Mouse (Mus musculus): ENCODE results near the gene Oxa1l. TPM values are rescaled to one million over a fixed set of nuclear protein-coding genes. Genes with fewer than 3 reads are reported as not detected.

The Oxa1l gene
- total and polyA plus RNA-seq, 3 experiments: 43.3 to 143 TPM; not detected in 1

DNA sequence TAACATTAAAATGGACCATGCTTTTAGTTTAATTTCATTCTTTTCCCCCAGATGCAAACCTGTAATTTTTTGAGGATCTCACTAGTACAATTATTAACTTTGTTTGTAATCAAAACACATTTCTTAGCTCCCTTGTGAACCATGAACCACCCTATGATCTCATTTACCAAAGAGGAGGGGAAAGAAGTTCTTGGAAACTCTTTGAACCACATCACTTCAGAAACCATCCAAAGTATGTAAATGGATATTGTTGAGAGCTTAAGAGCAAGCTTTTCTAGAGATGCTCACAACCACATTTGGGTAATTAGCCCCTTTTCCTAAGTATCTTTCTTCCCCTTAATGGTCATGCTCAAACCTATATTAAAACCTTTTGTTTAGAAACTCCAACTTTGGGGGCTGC, 33.7 kb downstream of the Oxa1l start:
- DNase-seq (ENCODE audit: low read depth, low spot score): no peak
- Histone ChIP-seq H3K27ac (ENCODE audit: control insufficient read depth, low read depth, low read length) (no peak overlapping the region), H3K9ac (ENCODE audit: control insufficient read depth, low read depth, low read length, poor library complexity, severe bottlenecking) (no peak overlapping the region), H3K79me2 (ENCODE audit: control insufficient read depth, insufficient read depth, low read length, poor library complexity) (0 out of 2 replicates have a peak, but pooled peaks cover 2% of the 10 kb centered on the region), H3K9me3 (replicated peaks; ENCODE audit: insufficient read depth, low read length) (no peaks in the 10 kb centered on the region), H3K4me1 (ENCODE audit: control insufficient read depth in 1 of 2, insufficient read depth in 2 of 2, low read length in 2 of 2) (peaks cover 0 to 13% of the 10 kb centered on the region in 2 experiments; a peak in 2 of 4 replicates), H3K36me3 (ENCODE audit: control insufficient read depth in 1 of 2, insufficient read depth in 2 of 2, low read length in 2 of 2) (peaks cover 9 to 10% of the 10 kb centered on the region in 2 experiments), H3K27me3 (ENCODE audit: control insufficient read depth in 1 of 2, insufficient read depth in 2 of 2, low read length in 2 of 2) (no peaks in the 10 kb centered on the region), H3K4me3 (ENCODE audit: control insufficient read depth in 1 of 2, insufficient read depth in 1 of 2, low read depth in 2 of 2, low read length in 2 of 2) (no peak overlapping the region)
- TF ChIP-seq EP300 (IDR thresholded peaks at IDR 0.05; ENCODE audit: low read depth in 1 of 2, low read length in 2 of 2) (no peak), MXI1 (IDR thresholded peaks at IDR 0.05; ENCODE audit: low read depth, low read length) (no peak), ZKSCAN1 (IDR thresholded peaks at IDR 0.05; ENCODE audit: low read depth, low read length) (no peak), USF1 (IDR thresholded peaks at IDR 0.05; ENCODE audit: low read depth, low read length) (no peak), E2F4 (IDR thresholded peaks at IDR 0.05; ENCODE audit: borderline replicate concordance, low read depth, low read length) (no peak), SMC3 (IDR thresholded peaks at IDR 0.05; ENCODE audit: low read depth, low read length) (no peak), JUND (IDR thresholded peaks at IDR 0.05; ENCODE audit: low read depth, low read length) (no peak), ETS1 (IDR thresholded peaks at IDR 0.05; ENCODE audit: low read depth, low read length) (no peak), KAT2A (conservative IDR thresholded peaks at IDR 0.05; ENCODE audit: low read depth, low read length) (no peak), MEF2A (IDR thresholded peaks at IDR 0.05; ENCODE audit: extremely low read depth, insufficient replicate concordance, low read depth, low read length, poor library complexity, severe bottlenecking) (no peak), USF2 (IDR thresholded peaks at IDR 0.05; ENCODE audit: borderline replicate concordance in 1 of 2, insufficient read depth in 1 of 2, low read depth in 1 of 2, low read length in 2 of 2) (no peak), NRF1 (IDR thresholded peaks at IDR 0.05; ENCODE audit: insufficient read depth, low read depth, low read length, poor library complexity, severe bottlenecking) (no peak), NELFE (IDR thresholded peaks at IDR 0.05; ENCODE audit: low read depth, low read length) (no peak), CHD1 (IDR thresholded peaks at IDR 0.05; ENCODE audit: low read depth, low read length) (no peak), POLR2A (IDR thresholded peaks at IDR 0.05; ENCODE audit: control insufficient read depth in 1 of 2, insufficient read depth in 1 of 2, low read depth in 1 of 2, low read length in 2 of 2, poor library complexity in 1 of 2) (no peak), ZC3H11A (IDR thresholded peaks at IDR 0.05; ENCODE audit: low read depth, low read length) (no peak), CHD2 (IDR thresholded peaks at IDR 0.05; ENCODE audit: low read length) (no peak), BHLHE40 (IDR thresholded peaks at IDR 0.05; ENCODE audit: borderline replicate concordance, low read depth, low read length) (no peak), SIN3A (IDR thresholded peaks at IDR 0.05; ENCODE audit: low read length) (no peak)

DNA sequence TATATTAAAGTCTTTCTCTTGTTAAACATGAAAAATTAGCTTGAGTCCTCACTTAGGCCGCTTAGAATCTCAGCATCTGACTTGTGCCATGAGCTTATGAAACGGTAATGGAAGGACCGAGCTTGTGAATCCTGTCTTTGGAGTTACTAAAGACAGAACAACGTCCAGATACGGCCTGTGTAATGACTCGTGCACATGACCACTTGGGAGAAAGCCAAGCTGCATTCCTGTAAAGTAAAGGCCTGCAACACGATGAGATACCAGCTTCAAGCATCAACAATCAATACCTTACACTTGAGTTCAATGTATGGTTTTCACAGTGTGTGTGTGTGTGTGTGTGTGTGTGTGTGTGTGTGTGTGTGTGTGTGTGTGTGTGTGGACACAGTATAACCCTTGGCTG, 36.1 kb downstream of the Oxa1l start:
- H3K79me2 ChIP-seq (ENCODE audit: control insufficient read depth, insufficient read depth, low read length, poor library complexity): no peaks in the 10 kb centered on the region
- no peaks in the 10 kb centered on the region for H3K9me3 ChIP-seq (replicated peaks; ENCODE audit: insufficient read depth, low read length)
- no peak overlapping the region for H3K4me3 ChIP-seq (ENCODE audit: control insufficient read depth in 1 of 2, insufficient read depth in 1 of 2, low read depth in 2 of 2, low read length in 2 of 2)
- H3K4me1 ChIP-seq (ENCODE audit: control insufficient read depth in 1 of 2, insufficient read depth in 2 of 2, low read length in 2 of 2): peaks cover 0 to 13% of the 10 kb centered on the region in 2 experiments; a peak in 2 of 4 replicates
- DNase-seq (ENCODE audit: low read depth, low spot score): no peak
- H3K9ac ChIP-seq (ENCODE audit: control insufficient read depth, low read depth, low read length, poor library complexity, severe bottlenecking): no peak overlapping the region
- no peak overlapping the region for H3K27ac ChIP-seq (ENCODE audit: control insufficient read depth, low read depth, low read length)
- peaks cover 10 to 11% of the 10 kb centered on the region in 2 experiments for H3K36me3 ChIP-seq (ENCODE audit: control insufficient read depth in 1 of 2, insufficient read depth in 2 of 2, low read length in 2 of 2)
- TF ChIP-seq ZKSCAN1 (IDR thresholded peaks at IDR 0.05; ENCODE audit: low read depth, low read length) (no peak), E2F4 (IDR thresholded peaks at IDR 0.05; ENCODE audit: borderline replicate concordance, low read depth, low read length) (no peak), ZMIZ1 (IDR thresholded peaks at IDR 0.05; ENCODE audit: low read depth, low read length) (no peak), POLR2AphosphoS5 (IDR thresholded peaks at IDR 0.05; ENCODE audit: borderline replicate concordance, low read depth, low read length) (no peak), HCFC1 (IDR thresholded peaks at IDR 0.05; ENCODE audit: low read depth, low read length) (no peak), NELFE (IDR thresholded peaks at IDR 0.05; ENCODE audit: low read depth, low read length) (no peak), SMC3 (IDR thresholded peaks at IDR 0.05; ENCODE audit: low read depth, low read length) (no peak), TCF12 (IDR thresholded peaks at IDR 0.05; ENCODE audit: low read depth, low read length) (no peak), NRF1 (IDR thresholded peaks at IDR 0.05; ENCODE audit: insufficient read depth, low read depth, low read length, poor library complexity, severe bottlenecking) (no peak), RAD21 (IDR thresholded peaks at IDR 0.05; ENCODE audit: low read depth, low read length) (no peak), TBP (IDR thresholded peaks at IDR 0.05; ENCODE audit: low read depth, low read length) (no peak), ZC3H11A (IDR thresholded peaks at IDR 0.05; ENCODE audit: low read depth, low read length) (no peak), POLR2A (IDR thresholded peaks at IDR 0.05; ENCODE audit: control insufficient read depth in 1 of 2, insufficient read depth in 1 of 2, low read depth in 1 of 2, low read length in 2 of 2, poor library complexity in 1 of 2) (no peak), MAFK (IDR thresholded peaks at IDR 0.05; ENCODE audit: borderline replicate concordance, low read depth, low read length) (no peak)
- H3K27me3 ChIP-seq (ENCODE audit: control insufficient read depth in 1 of 2, insufficient read depth in 2 of 2, low read length in 2 of 2): no peaks in the 10 kb centered on the region
